Mouse (Mus musculus) megakaryocyte, embryonic 14.5 days (primary cell): ENCODE measurements around the gene Gm10964. TPM values are rescaled to one million over a fixed set of nuclear protein-coding genes. Genes with fewer than 3 reads are reported as not detected.
A peak's percentile ranks its signal among the peaks of the same experiment; 100 is the strongest.

Source experiments
- H3K27me3 ChIP-seq: replicated peaks from 2 replicates; pipeline ENCODE3; 2012; ENCODE audit warnings: inconsistent platforms
- H3K36me3 ChIP-seq: replicated peaks from 2 replicates; pipeline ENCODE3; 2012; ENCODE audit warnings: low read length, inconsistent platforms, mixed read lengths
- H3K4me1 ChIP-seq: 2 replicates; pipeline ENCODE4 v1.6.1; 2012; ENCODE audit warnings: inconsistent platforms
- H3K4me3 ChIP-seq: replicated peaks from 2 replicates; pipeline ENCODE3; 2012; ENCODE audit warnings: moderate library complexity, mild to moderate bottlenecking, inconsistent platforms
- H3K9me3 ChIP-seq: 2 replicates; pipeline ENCODE4 v1.6.1; 2012; ENCODE audit warnings: inconsistent platforms
- FLI1 ChIP-seq: IDR thresholded peaks from 2 replicates; pipeline ENCODE4 v1.6.1; 2012; ENCODE audit warnings: low read length, inconsistent platforms, mixed read lengths
- GATA1 ChIP-seq: IDR thresholded peaks from 3 replicates; pipeline ENCODE4 v1.6.1; 2012; ENCODE audit warnings: mixed read lengths, low read length, inconsistent platforms, borderline replicate concordance
- polyA plus RNA-seq: library from polyadenylated mRNA; stranded (reverse); fragments of >175 nt; gene quantifications from 2 replicates; pipeline ENCODE4 v1.2.3, GENCODE M21; 2012; ENCODE audit warnings: low replicate concordance; ENCODE audit not compliant: insufficient read depth

The Gm10964 gene
- not detected in 2 replicates for polyA plus RNA-seq

DNA sequence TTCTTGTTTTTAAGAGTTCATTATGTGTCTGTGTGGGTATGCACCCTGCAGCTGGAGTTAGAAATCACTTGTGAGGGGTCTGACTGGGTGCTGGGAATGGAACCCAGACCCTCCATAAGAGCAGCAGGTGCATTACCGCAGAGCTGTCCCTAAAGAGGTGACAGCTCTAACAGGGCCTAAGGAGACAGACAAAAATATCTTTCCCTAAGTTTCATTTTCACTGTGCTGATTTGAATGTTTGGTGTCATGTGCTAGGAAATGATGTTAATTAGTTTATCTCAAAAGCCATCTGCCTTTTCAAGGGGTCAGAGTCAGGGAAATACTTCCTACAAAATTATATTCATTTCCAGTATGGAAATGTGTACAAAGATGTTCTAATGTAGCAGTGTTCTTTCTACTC lies at the start of gene Gm10964:
Gene Gm10964 (plus strand): TSS at position 38 of the 400 bp plus-strand sequence.
- Histone ChIP-seq H3K4me3 (peak within 1 kb of the TSS; percentile 82), H3K9me3 (no peaks in the 10 kb centered on the region), H3K36me3 (peaks cover 100% of the 10 kb centered on the region), H3K4me1 (peaks cover 62% of the 10 kb centered on the region), H3K27me3 (no peaks in the 10 kb centered on the region)
- TF ChIP-seq GATA1 (no peak), FLI1 (no peak)

DNA sequence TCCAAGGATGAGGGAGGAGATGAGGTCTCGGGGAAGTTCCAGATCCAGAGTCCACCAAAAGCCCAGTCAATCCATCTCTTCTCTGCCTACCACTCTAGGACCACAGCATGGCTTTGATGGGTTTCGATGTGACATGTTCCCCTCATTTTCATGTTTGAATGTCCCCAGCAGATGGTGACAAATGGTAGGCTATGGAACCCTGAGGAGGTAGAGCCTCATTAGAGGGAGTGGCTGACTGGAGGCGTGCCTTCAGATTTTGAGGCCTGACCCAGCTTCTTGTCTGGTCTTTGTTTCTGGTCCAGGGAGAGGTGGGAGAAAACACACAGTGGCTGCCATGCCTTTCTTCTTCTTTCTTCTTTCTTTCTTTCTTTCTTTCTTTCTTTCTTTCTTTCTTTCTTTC lies 48.7 kb upstream of the Gm10964 start:
- H3K27me3 ChIP-seq = peaks cover under 1% of the 10 kb centered on the region
- H3K36me3 ChIP-seq = no peaks in the 10 kb centered on the region
- no peaks in the 10 kb centered on the region for H3K4me1 ChIP-seq
- no peak overlapping the region for H3K4me3 ChIP-seq
- no peaks in the 10 kb centered on the region for H3K9me3 ChIP-seq
- TF ChIP-seq GATA1 (no peak), FLI1 (no peak)

DNA sequence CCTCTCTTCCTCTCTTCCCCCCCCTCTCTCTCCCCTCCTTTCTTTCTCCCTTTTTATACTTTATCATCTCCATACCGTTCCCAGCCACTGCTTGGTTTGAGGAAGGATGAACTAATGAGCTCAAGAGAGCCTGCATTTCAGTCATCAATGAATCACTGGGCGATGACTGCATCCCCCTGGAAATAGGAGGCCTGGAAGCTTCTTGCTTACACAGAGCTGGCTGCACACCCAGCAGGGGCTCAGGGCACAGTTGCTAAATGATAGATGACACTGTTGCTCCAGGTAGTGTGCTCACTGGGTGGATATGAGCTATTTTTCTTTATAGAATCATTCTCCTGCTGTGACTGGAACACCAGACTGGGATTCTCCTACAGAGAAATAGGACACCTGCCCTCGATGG lies 43.6 kb upstream of the Gm10964 start:
- Histone ChIP-seq H3K9me3 (no peaks in the 10 kb centered on the region), H3K4me3 (no peak overlapping the region), H3K36me3 (no peaks in the 10 kb centered on the region), H3K4me1 (no peaks in the 10 kb centered on the region), H3K27me3 (no peaks in the 10 kb centered on the region)
- TF ChIP-seq GATA1 = no peak
- TF ChIP-seq FLI1 = no peak

DNA sequence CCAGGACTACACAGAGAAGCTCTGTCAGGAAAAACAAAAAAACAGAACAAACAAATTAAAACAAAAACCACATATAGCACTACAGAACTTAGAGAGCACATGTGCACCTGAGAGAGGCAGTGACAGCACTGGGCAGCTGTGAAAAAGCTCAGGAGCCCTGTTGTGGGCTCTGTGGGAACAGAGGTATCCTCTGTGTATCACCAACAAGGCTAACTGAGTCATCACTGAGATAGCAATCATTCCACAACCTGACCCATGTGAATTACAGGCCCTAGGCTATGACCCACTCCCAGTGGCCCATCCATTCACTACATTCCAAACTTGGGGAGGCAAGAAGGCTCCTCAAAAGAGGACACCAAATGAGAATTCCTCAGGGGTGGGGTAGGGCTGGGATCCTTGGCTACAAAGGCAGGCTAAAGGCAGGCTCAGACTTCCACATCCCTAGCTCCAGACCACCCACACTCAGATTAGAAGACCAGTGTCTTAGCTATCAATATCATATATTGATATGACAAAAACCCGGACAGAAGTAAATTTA lies 42.7 kb upstream of the Gm10964 start:
- no peaks in the 10 kb centered on the region for H3K9me3 ChIP-seq
- H3K4me3 ChIP-seq = no peak overlapping the region
- no peaks in the 10 kb centered on the region for H3K4me1 ChIP-seq
- TF ChIP-seq GATA1 (no peak), FLI1 (no peak)
- H3K36me3 ChIP-seq = no peaks in the 10 kb centered on the region
- no peaks in the 10 kb centered on the region for H3K27me3 ChIP-seq

DNA sequence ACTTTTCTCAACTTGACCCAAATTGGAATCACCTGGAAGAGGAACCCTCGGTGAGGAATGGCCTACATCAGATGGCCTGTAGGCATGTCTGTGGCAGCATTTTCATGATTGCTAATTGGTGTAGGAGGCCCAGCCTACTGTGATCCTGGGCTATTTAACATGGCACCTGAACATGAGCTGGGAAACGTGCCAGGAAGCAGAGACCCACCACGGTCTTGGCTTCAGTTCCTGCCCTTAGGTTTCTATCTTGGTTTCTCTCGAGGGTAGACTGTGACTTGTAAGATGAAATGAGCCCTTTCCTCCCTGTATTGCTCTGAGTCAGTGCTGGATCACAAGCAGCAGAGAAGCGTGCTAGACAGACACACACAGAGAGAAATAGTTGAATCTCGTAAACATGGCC lies 34.5 kb upstream of the Gm10964 start:
- TF ChIP-seq FLI1 (no peak), GATA1 (no peak)
- peaks cover 3% of the 10 kb centered on the region; the same call in 1 of the 2 replicates for H3K4me1 ChIP-seq
- no peaks in the 10 kb centered on the region for H3K9me3 ChIP-seq
- H3K4me3 ChIP-seq = no peak overlapping the region
- no peaks in the 10 kb centered on the region for H3K36me3 ChIP-seq
- H3K27me3 ChIP-seq = peaks cover 4% of the 10 kb centered on the region

DNA sequence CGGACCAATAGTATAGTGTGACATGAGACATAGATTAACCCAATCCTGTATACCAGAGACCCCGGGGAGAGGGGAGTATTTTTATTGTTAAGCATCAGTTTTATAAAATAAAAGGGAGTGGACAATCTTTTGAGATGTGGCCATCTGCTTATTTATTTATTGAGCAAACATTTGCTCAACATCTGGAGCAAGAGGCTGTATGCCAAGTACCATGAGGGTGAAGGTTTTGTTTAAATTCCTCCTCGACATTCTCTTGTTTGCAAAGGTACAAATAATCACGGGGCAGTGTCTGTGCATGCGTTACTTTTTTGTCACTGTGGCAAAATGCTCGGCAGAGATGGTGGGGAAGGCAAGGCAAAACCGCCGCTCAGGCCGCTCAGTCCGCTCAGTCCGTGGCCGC lies 33.7 kb upstream of the Gm10964 start:
- TF ChIP-seq GATA1 (no peak), FLI1 (no peak)
- no peaks in the 10 kb centered on the region for H3K9me3 ChIP-seq
- no peak overlapping the region for H3K4me3 ChIP-seq
- peaks cover 4% of the 10 kb centered on the region for H3K27me3 ChIP-seq
- H3K4me1 ChIP-seq = peaks cover 3% of the 10 kb centered on the region; the same call in 1 of the 2 replicates
- no peaks in the 10 kb centered on the region for H3K36me3 ChIP-seq

DNA sequence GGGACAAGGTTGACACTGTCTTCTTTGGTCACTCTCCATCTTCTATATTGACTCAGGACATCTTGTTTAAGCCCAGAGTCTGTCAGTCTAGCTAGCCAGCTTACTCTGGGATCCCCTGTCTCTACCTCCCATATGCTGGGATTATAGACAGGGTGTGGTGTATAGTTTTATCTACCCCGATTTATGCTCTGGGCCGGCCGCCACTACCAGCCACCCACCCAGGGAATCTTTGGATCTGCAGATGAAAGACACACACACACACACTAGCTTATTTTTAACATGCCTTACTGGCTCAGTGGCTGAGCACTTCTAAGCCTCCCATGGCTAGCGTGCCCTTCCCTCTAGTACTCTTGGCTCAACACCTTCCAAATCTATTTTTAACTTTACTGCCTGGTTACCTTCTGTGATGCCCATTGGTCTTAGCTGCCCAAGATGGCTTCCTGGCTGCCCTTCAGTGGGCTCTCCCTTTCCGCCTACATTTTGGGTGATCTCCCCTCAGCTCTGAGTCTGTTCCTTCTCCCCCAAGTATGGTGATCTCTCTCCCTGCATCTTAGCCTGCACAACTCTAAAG lies 29.6 kb upstream of the Gm10964 start:
- TF ChIP-seq FLI1 (no peak), GATA1 (no peak)
- Histone ChIP-seq H3K36me3 (no peaks in the 10 kb centered on the region), H3K9me3 (no peaks in the 10 kb centered on the region), H3K4me3 (no peak overlapping the region), H3K4me1 (peaks cover 3% of the 10 kb centered on the region; the same call in 1 of the 2 replicates), H3K27me3 (peaks cover 4% of the 10 kb centered on the region)

DNA sequence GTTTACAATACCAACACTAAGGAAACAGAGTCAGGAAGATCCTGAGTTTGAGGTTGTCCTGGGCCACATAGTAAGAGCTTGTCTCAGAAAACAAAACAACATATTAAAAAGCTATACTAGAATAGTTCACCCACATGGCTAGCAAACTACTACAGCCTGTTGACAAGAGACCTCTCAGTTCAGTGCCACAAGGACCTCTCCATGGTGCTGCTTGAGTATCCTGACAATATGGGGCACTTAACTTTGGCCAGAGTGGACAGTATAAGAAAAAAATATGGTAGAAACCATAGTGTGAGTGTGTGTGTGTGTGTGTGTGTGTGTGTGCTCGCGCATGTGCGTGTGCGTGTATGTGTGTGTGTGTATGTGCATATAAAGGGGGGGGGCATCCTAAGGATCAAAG lies 27.0 kb upstream of the Gm10964 start:
- H3K36me3 ChIP-seq = no peaks in the 10 kb centered on the region
- H3K4me3 ChIP-seq = no peak overlapping the region
- H3K9me3 ChIP-seq = no peaks in the 10 kb centered on the region
- peaks cover 4% of the 10 kb centered on the region for H3K27me3 ChIP-seq
- TF ChIP-seq GATA1 = no peak
- no peak for TF ChIP-seq FLI1
- H3K4me1 ChIP-seq = peaks cover 3% of the 10 kb centered on the region; the same call in 1 of the 2 replicates

DNA sequence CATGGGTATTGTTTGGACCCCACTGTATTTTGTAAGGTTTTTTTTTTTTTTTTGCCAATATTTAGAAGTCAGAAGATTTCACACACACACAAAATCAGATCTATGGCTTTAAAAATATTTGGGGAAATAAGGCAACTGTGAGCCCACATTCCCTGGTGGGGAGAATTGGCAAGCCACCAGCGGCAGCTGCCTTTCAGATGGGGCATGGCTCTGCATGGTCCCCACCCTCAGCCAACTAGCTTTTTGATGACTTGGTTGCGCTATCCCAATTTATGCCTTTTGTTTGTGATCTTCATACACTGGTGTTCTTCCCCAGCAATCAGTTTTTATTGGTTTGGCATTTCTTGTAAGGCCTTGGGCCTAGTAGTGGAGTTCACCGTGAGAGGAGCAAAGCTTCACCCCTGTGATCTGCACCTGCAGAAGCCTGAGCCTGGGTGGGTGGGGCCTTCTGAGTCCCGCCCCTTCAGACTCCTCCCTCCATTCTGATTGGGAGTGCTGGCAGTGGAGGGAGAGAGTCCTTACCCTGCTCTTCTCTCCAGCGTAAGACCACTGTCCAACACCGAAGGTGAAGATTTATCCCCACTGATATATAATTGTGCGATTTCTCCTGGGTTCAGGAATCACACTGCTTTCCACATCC lies 24.8 kb upstream of the Gm10964 start:
- H3K9me3 ChIP-seq = no peaks in the 10 kb centered on the region
- peaks cover 4% of the 10 kb centered on the region for H3K27me3 ChIP-seq
- TF ChIP-seq GATA1 (no peak), FLI1 (no peak)
- H3K36me3 ChIP-seq = no peaks in the 10 kb centered on the region
- no peaks in the 10 kb centered on the region for H3K4me1 ChIP-seq
- H3K4me3 ChIP-seq = no peak overlapping the region

DNA sequence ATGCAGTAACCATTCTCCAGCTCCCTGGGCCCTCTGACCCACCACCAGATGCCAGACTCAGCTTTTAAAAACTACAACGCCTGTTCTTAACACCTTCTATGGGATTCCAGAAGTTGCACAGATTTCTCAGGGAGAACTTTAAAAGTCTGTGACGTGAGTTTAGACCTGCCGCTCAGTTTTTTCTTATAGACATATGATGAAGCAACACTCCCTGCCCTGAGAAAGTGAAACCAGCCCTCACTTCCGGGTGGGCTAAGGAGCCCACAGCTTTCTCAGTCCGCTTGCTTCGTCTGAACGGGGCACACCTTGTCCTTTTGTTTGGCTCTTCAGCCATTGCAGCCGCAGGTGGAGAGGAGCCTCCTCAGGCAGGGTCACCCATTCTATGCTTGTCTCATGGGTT lies 24.2 kb upstream of the Gm10964 start:
- H3K4me3 ChIP-seq = no peak overlapping the region
- H3K4me1 ChIP-seq = no peaks in the 10 kb centered on the region
- H3K27me3 ChIP-seq = peaks cover 4% of the 10 kb centered on the region
- no peak for TF ChIP-seq FLI1
- TF ChIP-seq GATA1 = no peak
- H3K9me3 ChIP-seq = no peaks in the 10 kb centered on the region; the same call in 1 of the 2 replicates
- H3K36me3 ChIP-seq = no peaks in the 10 kb centered on the region
